Mouse (Mus musculus) lung, postnatal 0 days (tissue): ENCODE results near the gene Il21r.

ENCODE experiments used
- CTCF ChIP-seq: IDR thresholded peaks from 2 replicates; pipeline ENCODE4 v1.5.1; 2016; ENCODE audit warnings: antibody characterized with exemption, mild to moderate bottlenecking
- EP300 ChIP-seq: IDR thresholded peaks from 2 replicates; pipeline ENCODE4 v1.6.1; 2016; ENCODE audit warnings: antibody characterized with exemption, mild to moderate bottlenecking, control low read depth

GRCm38 (mm10) chr7:125573849-125574248 is 29.4 kb upstream of the Il21r start:
- TF ChIP-seq CTCF (no peak), EP300 (no peak)
